Mouse (Mus musculus): ENCODE data around the gene Ccdc40. TPM values are rescaled to one million over a fixed set of nuclear protein-coding genes. Genes with fewer than 3 reads are reported as not detected.

The Ccdc40 gene
- polyA plus RNA-seq, 1 experiment from 2014 or later, result 13.0 TPM

DNA sequence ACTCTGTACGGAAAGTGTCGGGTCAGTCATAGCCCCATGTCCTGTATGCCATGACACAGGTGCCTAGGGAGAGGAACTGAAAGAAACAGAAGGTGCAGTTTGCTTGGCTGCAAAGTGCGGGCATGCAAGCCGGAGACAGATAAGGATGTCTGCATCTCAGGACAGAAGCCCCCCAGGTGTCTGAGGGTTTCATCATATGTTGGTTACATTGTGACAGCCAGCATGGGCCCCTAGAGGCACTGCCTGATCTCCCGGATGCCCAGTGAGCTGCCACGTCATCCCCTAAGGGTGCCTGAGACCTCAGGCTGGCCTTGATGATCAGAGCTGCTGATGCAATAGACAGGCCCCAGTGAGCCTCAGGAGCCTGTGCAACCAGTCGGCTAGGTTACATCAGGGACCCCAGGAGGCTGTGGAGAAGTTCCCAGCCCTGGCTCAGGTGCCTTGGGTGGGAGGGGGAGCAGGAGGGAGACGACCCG is 36.7 kb upstream of the Ccdc40 start:
- H3K4me3 ChIP-seq (replicated peaks), result no peak overlapping the region
- H3K27ac ChIP-seq (replicated peaks), result no peak overlapping the region
- no peaks in the 10 kb centered on the region for H3K36me3 ChIP-seq
- H3K4me1 ChIP-seq, result peaks cover 49% of the 10 kb centered on the region
- WGBS, result 81% methylated on average over 9 of the region's 9 CpGs
- no peaks in the 10 kb centered on the region for H3K27me3 ChIP-seq
- no peak overlapping the region for H3K4me2 ChIP-seq (replicated peaks)
- no peak for ATAC-seq (ENCODE audit: insufficient number of reproducible peaks, low FRiP score, low TSS enrichment, low read depth)
- H3K9ac ChIP-seq, result no peak overlapping the region
- H3K9me3 ChIP-seq (replicated peaks), result no peaks in the 10 kb centered on the region

DNA sequence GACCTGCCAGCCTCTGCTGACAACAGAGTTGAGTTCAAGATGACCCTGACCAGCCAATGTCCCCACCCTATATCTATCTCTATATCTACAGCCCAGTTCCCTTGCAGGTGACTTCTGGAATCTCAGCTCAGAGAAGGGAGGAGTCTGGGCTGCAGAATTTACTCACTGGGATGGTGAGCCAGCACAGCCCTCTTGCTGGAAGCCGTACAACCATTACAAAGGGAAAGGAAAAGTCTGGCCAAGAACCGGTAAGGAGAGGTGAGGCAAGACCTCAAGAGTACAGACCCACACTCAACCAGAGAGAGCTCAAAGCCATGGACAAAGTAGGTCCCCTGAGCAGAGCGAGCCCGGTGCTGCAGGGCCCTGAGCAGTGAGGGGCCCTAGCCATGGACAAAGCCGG is 36.2 kb upstream of the Ccdc40 start:
- no peak overlapping the region for H3K27ac ChIP-seq (replicated peaks)
- H3K4me2 ChIP-seq (replicated peaks), result no peak overlapping the region
- WGBS, result 81% methylated on average over 5 of the region's 5 CpGs
- ATAC-seq (ENCODE audit: insufficient number of reproducible peaks, low FRiP score, low TSS enrichment, low read depth), result no peak
- no peaks in the 10 kb centered on the region for H3K27me3 ChIP-seq
- H3K36me3 ChIP-seq, result no peaks in the 10 kb centered on the region
- H3K4me3 ChIP-seq (replicated peaks), result no peak overlapping the region
- peaks cover 44% of the 10 kb centered on the region for H3K4me1 ChIP-seq
- no peaks in the 10 kb centered on the region for H3K9me3 ChIP-seq (replicated peaks)
- no peak overlapping the region for H3K9ac ChIP-seq

DNA sequence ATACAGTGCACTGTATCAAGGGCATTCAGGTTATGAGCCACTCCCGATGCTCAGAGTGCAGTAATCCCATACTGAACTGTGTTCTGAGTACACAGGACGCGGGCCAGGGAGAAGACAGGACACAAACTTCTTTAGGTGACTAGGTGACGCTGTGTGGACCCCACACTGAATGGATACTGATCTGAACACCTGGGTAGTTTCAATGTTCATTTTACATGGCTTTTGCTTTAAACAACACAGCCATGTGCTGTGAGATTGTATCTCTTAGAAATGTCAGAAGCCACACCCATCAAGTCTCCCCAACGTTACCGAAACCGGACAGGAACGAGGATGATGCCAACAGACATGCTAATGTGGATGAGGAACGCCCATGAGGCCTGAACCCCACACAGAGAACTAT is 35.8 kb upstream of the Ccdc40 start:
- Histone ChIP-seq H3K27ac (replicated peaks) (no peak overlapping the region), H3K36me3 (no peaks in the 10 kb centered on the region), H3K4me1 (peaks cover 39% of the 10 kb centered on the region), H3K9me3 (replicated peaks) (no peaks in the 10 kb centered on the region), H3K4me2 (replicated peaks) (no peak overlapping the region), H3K4me3 (replicated peaks) (no peak overlapping the region), H3K27me3 (no peaks in the 10 kb centered on the region), H3K9ac (no peak overlapping the region)
- 60% methylated on average over 9 of the region's 9 CpGs for WGBS
- ATAC-seq (ENCODE audit: insufficient number of reproducible peaks, low FRiP score, low TSS enrichment, low read depth), result no peak

DNA sequence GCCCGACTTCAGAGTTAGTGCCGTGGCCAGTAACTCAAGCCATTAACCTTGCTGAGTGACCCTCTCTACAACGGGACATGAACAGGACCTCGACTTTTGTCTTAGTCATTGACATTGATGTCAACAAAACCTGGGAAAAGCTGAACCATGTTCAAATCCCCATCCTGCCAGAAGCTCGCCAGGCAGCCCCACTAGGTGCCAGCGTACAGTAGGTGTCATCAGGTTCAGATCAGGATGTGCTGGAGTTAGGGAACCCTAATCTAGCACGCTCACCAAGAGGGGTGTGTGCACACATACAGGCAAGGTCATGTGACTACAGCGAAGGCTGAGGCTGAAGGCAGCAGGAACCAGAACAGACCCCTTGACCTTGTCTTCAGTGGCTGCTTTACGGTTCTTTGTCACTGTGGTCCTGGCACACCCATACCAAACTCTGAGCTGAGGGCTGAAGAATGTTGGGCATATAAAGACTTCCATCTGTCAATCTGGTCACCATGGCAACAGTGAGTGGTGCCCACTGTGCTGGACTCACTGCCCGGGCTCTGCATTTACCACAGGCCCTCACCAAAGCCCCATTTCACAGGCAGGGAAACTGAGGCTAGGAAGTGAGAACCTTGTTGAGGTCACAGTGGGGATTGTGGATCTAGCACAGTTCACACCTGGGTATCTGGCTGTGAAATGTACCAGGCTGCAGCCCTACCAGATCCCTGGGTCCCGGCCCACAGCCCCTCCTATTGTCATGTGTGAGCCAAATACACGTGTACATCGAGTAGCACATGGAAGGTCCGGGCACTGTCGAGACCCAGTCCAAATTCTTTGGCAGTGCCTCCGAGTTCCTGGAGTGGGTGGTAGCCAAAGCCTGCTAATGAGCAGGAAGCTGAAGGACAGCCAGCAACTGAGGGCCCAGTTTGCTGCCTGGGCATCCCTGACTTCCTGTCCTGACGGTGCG is 30.5 kb upstream of the Ccdc40 start:
- peaks cover 4% of the 10 kb centered on the region; the same call in 1 of the 2 replicates for H3K36me3 ChIP-seq
- no peaks in the 10 kb centered on the region for H3K9me3 ChIP-seq (replicated peaks)
- peaks cover 14% of the 10 kb centered on the region; the same call in 1 of the 2 replicates for H3K4me1 ChIP-seq
- no peak for ATAC-seq (ENCODE audit: insufficient number of reproducible peaks, low FRiP score, low TSS enrichment, low read depth)
- H3K27ac ChIP-seq (replicated peaks), result no peak overlapping the region
- H3K27me3 ChIP-seq, result no peaks in the 10 kb centered on the region
- 85% methylated on average over 18 of the region's 18 CpGs for WGBS
- no peak overlapping the region for H3K4me3 ChIP-seq (replicated peaks)
- H3K4me2 ChIP-seq (replicated peaks), result no peak overlapping the region
- H3K9ac ChIP-seq, result no peak overlapping the region

DNA sequence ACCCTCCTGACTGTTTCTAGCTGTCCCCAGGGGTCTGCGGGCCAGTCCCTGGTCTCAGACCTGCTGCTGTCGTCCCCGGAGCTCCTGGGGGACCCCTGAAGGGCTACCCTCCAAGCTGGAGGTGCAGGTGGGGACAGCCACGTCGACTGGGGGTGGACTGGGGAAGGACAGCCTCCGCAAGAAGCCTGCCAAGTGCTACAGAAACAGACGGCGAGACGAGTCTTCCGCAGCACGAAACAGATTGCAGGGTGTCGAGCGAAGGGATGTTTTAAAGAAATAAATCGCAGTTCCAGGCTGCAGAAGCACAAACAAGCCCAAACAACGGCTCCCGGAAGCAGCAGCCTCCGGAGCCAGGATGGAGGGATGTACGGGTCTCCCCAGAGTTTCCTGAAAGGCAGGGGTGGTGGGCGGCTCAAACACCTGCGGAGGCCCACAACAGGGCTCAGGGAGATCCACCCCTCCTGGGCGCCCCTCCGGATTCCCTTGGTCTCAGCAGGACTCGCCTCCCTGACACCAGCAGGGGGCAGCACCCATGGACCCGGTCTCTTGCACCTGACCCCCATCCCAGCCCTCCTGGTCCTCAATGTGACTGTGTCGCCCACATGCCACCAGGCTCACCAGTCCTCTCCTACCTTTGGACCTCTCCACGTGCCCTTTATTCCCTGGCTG is 29.7 kb upstream of the Ccdc40 start:
- H3K4me3 ChIP-seq (replicated peaks), result no peak overlapping the region
- no peaks in the 10 kb centered on the region for H3K9me3 ChIP-seq (replicated peaks)
- no peaks in the 10 kb centered on the region for H3K27me3 ChIP-seq
- no peak overlapping the region for H3K9ac ChIP-seq
- H3K4me2 ChIP-seq (replicated peaks), result no peak overlapping the region
- H3K36me3 ChIP-seq, result peaks cover 4% of the 10 kb centered on the region; the same call in 1 of the 2 replicates
- ATAC-seq (ENCODE audit: insufficient number of reproducible peaks, low FRiP score, low TSS enrichment, low read depth), result no peak
- no peak overlapping the region for H3K27ac ChIP-seq (replicated peaks)
- WGBS, result 55% methylated on average over 26 of the region's 26 CpGs
- peaks cover 13% of the 10 kb centered on the region; the same call in 1 of the 2 replicates for H3K4me1 ChIP-seq

DNA sequence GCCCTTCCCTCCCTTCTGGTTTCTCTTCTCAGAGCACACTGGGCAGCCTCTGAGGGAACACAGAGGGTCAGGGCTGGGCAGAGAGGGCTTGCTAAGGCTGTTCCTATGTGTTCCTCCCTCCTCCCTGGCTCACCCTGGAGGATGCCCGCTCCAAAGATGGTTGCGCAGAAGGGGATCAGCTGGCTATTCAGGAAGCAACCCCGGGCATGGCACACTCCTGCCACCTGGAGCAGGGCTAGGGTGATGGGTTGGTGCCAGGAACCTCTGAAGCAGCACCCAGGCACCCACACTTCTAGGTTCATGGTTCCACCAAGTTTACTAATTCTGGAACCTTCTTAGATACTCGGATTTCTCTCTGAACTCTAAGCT is 29.2 kb upstream of the Ccdc40 start:
- Histone ChIP-seq H3K36me3 (peaks cover 4% of the 10 kb centered on the region; the same call in 1 of the 2 replicates), H3K9ac (no peak overlapping the region), H3K4me3 (replicated peaks) (no peak overlapping the region), H3K9me3 (replicated peaks) (no peaks in the 10 kb centered on the region), H3K4me1 (peaks cover 13% of the 10 kb centered on the region; the same call in 1 of the 2 replicates), H3K27ac (replicated peaks) (no peak overlapping the region), H3K4me2 (replicated peaks) (no peak overlapping the region), H3K27me3 (no peaks in the 10 kb centered on the region)
- no peak for ATAC-seq (ENCODE audit: insufficient number of reproducible peaks, low FRiP score, low TSS enrichment, low read depth)
- 88% methylated on average over 4 of the region's 4 CpGs for WGBS

DNA sequence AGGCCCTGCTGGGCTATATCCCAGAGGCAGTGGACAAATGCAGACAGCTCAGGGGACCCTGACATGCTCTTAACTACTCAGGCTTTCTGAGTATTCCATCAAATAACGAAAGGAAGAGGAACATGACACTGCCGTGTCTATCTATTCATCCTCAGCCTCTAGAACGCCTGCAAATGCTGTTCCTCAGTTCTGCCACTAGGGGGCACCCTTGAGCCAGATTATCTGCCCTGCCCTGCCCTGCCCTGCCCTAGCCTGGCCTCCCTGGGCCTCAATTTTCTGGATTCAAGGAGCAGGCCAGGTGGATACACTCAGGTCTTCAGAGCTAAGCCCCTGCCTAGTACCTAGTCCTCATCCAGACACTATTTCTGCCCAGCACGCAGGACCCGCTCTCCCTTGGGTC is 24.9 kb upstream of the Ccdc40 start:
- H3K36me3 ChIP-seq, result peaks cover 22% of the 10 kb centered on the region
- no peak overlapping the region for H3K9ac ChIP-seq
- no peak for ATAC-seq (ENCODE audit: insufficient number of reproducible peaks, low FRiP score, low TSS enrichment, low read depth)
- no peaks in the 10 kb centered on the region for H3K27me3 ChIP-seq
- no peak overlapping the region for H3K27ac ChIP-seq (replicated peaks)
- H3K4me3 ChIP-seq (replicated peaks), result no peak overlapping the region
- WGBS, result 46% methylated on average over 5 of the region's 5 CpGs
- no peak overlapping the region for H3K4me2 ChIP-seq (replicated peaks)
- peaks cover 8% of the 10 kb centered on the region; the same call in 1 of the 2 replicates for H3K4me1 ChIP-seq
- H3K9me3 ChIP-seq (replicated peaks), result no peaks in the 10 kb centered on the region

DNA sequence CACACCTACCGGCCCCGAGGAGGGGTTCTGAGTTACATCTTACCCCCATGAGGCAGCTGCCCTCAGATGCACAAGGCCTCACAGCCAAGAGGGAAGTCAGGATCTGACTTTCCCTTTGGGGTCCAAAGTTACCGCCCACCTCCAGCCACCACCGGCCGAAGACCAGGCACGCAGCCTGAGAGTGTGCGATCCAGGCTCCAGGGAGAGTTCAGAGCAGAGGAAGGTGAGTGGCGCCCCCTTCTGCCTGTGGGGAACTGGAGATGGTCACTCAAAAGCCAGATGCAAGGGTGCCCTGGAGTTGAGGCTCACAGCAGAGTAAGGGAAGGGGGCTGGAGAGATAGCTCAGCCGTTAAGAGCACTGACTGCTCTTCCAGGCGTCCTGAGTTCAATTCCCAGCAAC is 22.6 kb upstream of the Ccdc40 start:
- Histone ChIP-seq H3K36me3 (peaks cover 27% of the 10 kb centered on the region), H3K27ac (replicated peaks) (no peak overlapping the region), H3K4me1 (peaks cover 24% of the 10 kb centered on the region), H3K9me3 (replicated peaks) (no peaks in the 10 kb centered on the region), H3K4me3 (replicated peaks) (no peak overlapping the region), H3K27me3 (no peaks in the 10 kb centered on the region), H3K4me2 (replicated peaks) (no peak overlapping the region), H3K9ac (no peak overlapping the region)
- WGBS, result 85% methylated on average over 10 of the region's 10 CpGs
- ATAC-seq (ENCODE audit: insufficient number of reproducible peaks, low FRiP score, low TSS enrichment, low read depth), result no peak

DNA sequence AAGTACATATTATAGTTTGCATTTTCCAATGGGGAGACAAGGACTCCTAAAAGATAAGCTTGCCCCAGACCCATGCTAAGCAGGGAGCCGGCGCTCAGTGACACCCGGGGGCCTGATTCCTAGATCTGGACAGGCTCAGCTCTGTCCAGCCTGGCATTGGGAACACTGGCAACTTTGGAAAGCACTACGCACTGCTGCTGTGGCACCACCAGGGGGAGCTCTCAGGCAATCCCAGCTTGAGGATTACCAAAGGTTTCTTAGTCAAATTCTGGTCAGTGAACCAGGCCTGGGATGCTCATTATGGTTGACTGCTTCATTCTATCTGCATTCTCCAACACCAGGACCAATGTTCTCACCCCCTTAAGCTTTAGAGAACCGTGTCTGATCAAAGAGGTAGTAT is 21.8 kb upstream of the Ccdc40 start:
- peaks cover 32% of the 10 kb centered on the region for H3K4me1 ChIP-seq
- no peak overlapping the region for H3K4me2 ChIP-seq (replicated peaks)
- H3K27ac ChIP-seq (replicated peaks), result no peak overlapping the region
- H3K9ac ChIP-seq, result no peak overlapping the region
- peaks cover 25% of the 10 kb centered on the region for H3K36me3 ChIP-seq
- no peak for ATAC-seq (ENCODE audit: insufficient number of reproducible peaks, low FRiP score, low TSS enrichment, low read depth)
- 35% methylated on average over 5 of the region's 5 CpGs for WGBS
- H3K4me3 ChIP-seq (replicated peaks), result no peak overlapping the region
- no peaks in the 10 kb centered on the region for H3K27me3 ChIP-seq
- no peaks in the 10 kb centered on the region for H3K9me3 ChIP-seq (replicated peaks)

DNA sequence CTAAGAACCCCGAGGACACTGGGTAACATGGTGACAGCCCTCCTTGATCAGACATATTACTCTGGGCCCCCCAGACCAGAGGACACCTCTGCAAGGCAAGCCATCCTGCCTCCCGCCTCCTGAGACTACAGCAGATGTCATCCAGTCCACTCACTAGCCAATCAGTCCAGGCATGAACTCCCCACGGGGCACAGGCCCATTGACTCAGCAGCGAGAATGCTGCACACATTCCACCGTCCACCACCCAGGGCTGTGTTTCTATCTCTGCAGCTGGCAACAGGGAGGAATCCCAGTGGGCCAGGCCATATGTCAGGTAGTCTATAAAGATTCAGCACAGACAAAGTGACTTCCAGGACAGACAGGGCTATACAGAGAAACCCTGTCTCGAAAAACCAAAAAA is 20.4 kb upstream of the Ccdc40 start:
- Histone ChIP-seq H3K36me3 (peaks cover 25% of the 10 kb centered on the region), H3K4me1 (peaks cover 46% of the 10 kb centered on the region), H3K27me3 (no peaks in the 10 kb centered on the region), H3K9ac (no peak overlapping the region), H3K27ac (replicated peaks) (no peak overlapping the region), H3K4me2 (replicated peaks) (no peak overlapping the region), H3K4me3 (replicated peaks) (no peak overlapping the region), H3K9me3 (replicated peaks) (no peaks in the 10 kb centered on the region)
- 78% methylated on average over 6 of the region's 6 CpGs for WGBS
- no peak for ATAC-seq (ENCODE audit: insufficient number of reproducible peaks, low FRiP score, low TSS enrichment, low read depth)

DNA sequence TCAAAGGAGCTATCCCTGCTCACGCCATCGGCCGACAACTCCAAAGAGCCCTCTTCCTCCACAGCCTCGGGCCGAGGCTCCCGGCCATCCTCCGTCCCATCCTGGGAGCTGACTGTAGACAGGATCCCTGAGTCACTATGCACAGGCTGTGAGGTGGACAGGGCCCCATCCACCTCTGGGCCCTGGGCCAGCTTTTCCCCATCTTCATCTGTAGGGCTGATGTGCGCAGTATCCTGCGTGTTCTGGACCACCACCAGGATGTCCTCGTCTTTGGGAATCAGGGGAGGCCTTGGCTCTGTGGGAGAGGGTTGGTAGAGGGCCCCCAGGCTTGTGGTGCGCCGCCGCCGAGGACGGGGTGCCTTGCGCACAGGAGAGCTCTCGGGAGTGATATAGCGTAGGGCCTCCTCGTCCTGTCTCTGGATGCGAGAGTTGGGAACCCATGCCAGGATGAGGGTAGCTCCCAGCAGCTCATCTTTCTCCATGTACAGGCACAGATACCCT is 19.5 kb upstream of the Ccdc40 start:
- H3K9me3 ChIP-seq (replicated peaks), result no peaks in the 10 kb centered on the region
- H3K9ac ChIP-seq, result no peak overlapping the region
- H3K27me3 ChIP-seq, result 0 out of 2 replicates have a peak, but pooled peaks cover 3% of the 10 kb centered on the region
- peaks cover 25% of the 10 kb centered on the region for H3K36me3 ChIP-seq
- H3K27ac ChIP-seq (replicated peaks), result no peak overlapping the region
- WGBS, result 93% methylated on average over 20 of the region's 20 CpGs
- H3K4me1 ChIP-seq, result peaks cover 55% of the 10 kb centered on the region
- no peak for ATAC-seq (ENCODE audit: insufficient number of reproducible peaks, low FRiP score, low TSS enrichment, low read depth)
- H3K4me3 ChIP-seq (replicated peaks), result no peak overlapping the region
- no peak overlapping the region for H3K4me2 ChIP-seq (replicated peaks)
